Mouse (Mus musculus) heart, postnatal 0 days (tissue): ENCODE results near the gene Senp3. TPM values are rescaled to one million over a fixed set of nuclear protein-coding genes. Genes with fewer than 3 reads are reported as not detected.

ENCODE experiments used
- ATAC-seq: fragments of 200-750 bp; cut with Nextera tagmentation; 2 replicates; pipeline ENCODE4 v1.8.0; 2017; ENCODE audit warnings: low read depth, moderate number of reproducible peaks, moderate library complexity; ENCODE audit not compliant: insufficient read depth
- DNase-seq: peaks from one replicate; pipeline ENCODE4 v3.0.0-alpha.2; 2016; ENCODE audit warnings: low spot score
- H3K27ac ChIP-seq: fragments of 300-500 bp; sonication (generic); 2 replicates; pipeline ENCODE4 v1.5.1; 2014; ENCODE audit warnings: low read depth, mild to moderate bottlenecking
- H3K27me3 ChIP-seq: fragments of 300-500 bp; sonication (generic); 2 replicates; pipeline ENCODE4 v1.6.1; 2014; ENCODE audit warnings: low read length, mixed read lengths; ENCODE audit not compliant: control insufficient read depth, insufficient read depth
- H3K36me3 ChIP-seq: fragments of 300-500 bp; sonication (generic); replicated peaks from 2 replicates; pipeline ENCODE4 v1.6.1; 2014; ENCODE audit warnings: low read length, mixed read lengths; ENCODE audit not compliant: control insufficient read depth, insufficient read depth
- H3K4me1 ChIP-seq: fragments of 300-500 bp; sonication (generic); 2 replicates; pipeline ENCODE4 v1.6.1; 2014; ENCODE audit warnings: antibody characterized with exemption; ENCODE audit not compliant: control insufficient read depth, insufficient read depth
- H3K4me2 ChIP-seq: fragments of 300-500 bp; sonication (generic); 2 replicates; pipeline ENCODE4 v1.6.1; 2014; ENCODE audit warnings: low read depth, mild to moderate bottlenecking, low read length, moderate library complexity
- H3K4me3 ChIP-seq: fragments of 300-500 bp; sonication (generic); 2 replicates; pipeline ENCODE4 v1.5.1; 2014; ENCODE audit warnings: low read depth, low read length
- H3K9ac ChIP-seq: fragments of 300-500 bp; sonication (generic); replicated peaks from 2 replicates; pipeline ENCODE4 v1.6.1; 2014; ENCODE audit warnings: low read depth, low read length, mixed read lengths
- H3K9me3 ChIP-seq: fragments of 300-500 bp; sonication (generic); replicated peaks from 2 replicates; pipeline ENCODE4 v1.6.1; 2016; ENCODE audit warnings: low read length; ENCODE audit not compliant: control insufficient read depth
- CTCF ChIP-seq: IDR thresholded peaks from 2 replicates; pipeline ENCODE4 v1.5.1; 2016; ENCODE audit warnings: antibody characterized with exemption, control low read depth, low read depth
- EP300 ChIP-seq: IDR thresholded peaks from 2 replicates; pipeline ENCODE4 v1.6.1; 2016; ENCODE audit warnings: antibody characterized with exemption, low read depth
- WGBS: fragments of 180-500 bp; shearing (Covaris S2); extraction: QIAGEN DNeasy Blood & Tissue Kit; methylation state at CpG from one replicate; pipeline ENCODE4 v1.1.7; 2014; 5-methylcytosine and 5-hydroxymethylcytosine counted together
- polyA plus RNA-seq: library from polyadenylated mRNA; unstranded; fragments of >200 nt; fragmentation: Nextera tagmentation; extraction: Ambion mirVana; gene quantifications from 2 replicates; pipeline ENCODE4 v1.2.1, GENCODE M21; 2015
- total RNA-seq: library from RNA; depleted of rRNA; stranded (reverse); fragments of >200 nt; gene quantifications from 2 replicates; pipeline ENCODE4 v1.2.3, GENCODE M21; 2014; ENCODE audit warnings: low replicate concordance

Gene Senp3
- total and polyA plus RNA-seq, 2 experiments from 2014 or later = 32.6 to 39.7 TPM

GRCm38 (mm10) chr11:69662213-69662966, 19.5 kb downstream of the Senp3 start, which contains the start of gene Mpdu1:
Gene Mpdu1 (minus strand): TSS chr11:69662642.
- peak; percentile 27; the same call in 1 of the 2 replicates for TF ChIP-seq EP300
- TF ChIP-seq CTCF = peak; percentile 45
- Histone ChIP-seq H3K27me3 (no peaks in the 10 kb centered on the region), H3K27ac (peak within 1 kb of the TSS; percentile 97), H3K4me1 (peaks cover 14% of the 10 kb centered on the region), H3K36me3 (peaks cover 51% of the 10 kb centered on the region), H3K9me3 (no peaks in the 10 kb centered on the region), H3K4me3 (peak within 1 kb of the TSS; percentile 52), H3K4me2 (peak within 1 kb of the TSS; percentile 61), H3K9ac (peak within 1 kb of the TSS; percentile 58)
- under 1% methylated on average over 48 of the region's 48 CpGs for WGBS
- DNase-seq (peak; percentile 96), ATAC-seq (peak; percentile 97)

- H3K4me2 ChIP-seq = peak overlapping the region; percentile 61
- H3K36me3 ChIP-seq = peaks cover 53% of the 10 kb centered on the region
- H3K9ac ChIP-seq = peak overlapping the region; percentile 58
- no peak for DNase-seq
- no peaks in the 10 kb centered on the region for H3K27me3 ChIP-seq
- WGBS = 58% methylated on average over 3 of the region's 3 CpGs
- no peaks in the 10 kb centered on the region for H3K9me3 ChIP-seq
- H3K4me3 ChIP-seq = peak overlapping the region; percentile 52
- peak overlapping the region; percentile 97 for H3K27ac ChIP-seq
- no peak for ATAC-seq
- peaks cover 14% of the 10 kb centered on the region for H3K4me1 ChIP-seq
- TF ChIP-seq EP300 (no peak), CTCF (no peak)
These were observed 20.5 kb downstream of the Senp3 start for GRCm38 (mm10) chr11:69661221-69661881.

- no peak for DNase-seq
- Histone ChIP-seq H3K36me3 (peaks cover 46% of the 10 kb centered on the region), H3K4me3 (no peak overlapping the region), H3K27me3 (no peaks in the 10 kb centered on the region), H3K4me1 (0 out of 2 replicates have a peak, but pooled peaks cover 7% of the 10 kb centered on the region), H3K27ac (no peak overlapping the region), H3K9me3 (no peaks in the 10 kb centered on the region), H3K9ac (no peak overlapping the region), H3K4me2 (no peak overlapping the region)
- TF ChIP-seq EP300 = no peak
- no peak for TF ChIP-seq CTCF
- no peak for ATAC-seq
- 82% methylated on average over 15 of the region's 15 CpGs for WGBS
These were observed 24.4 kb downstream of the Senp3 start for GRCm38 (mm10) chr11:69657462-69657881.

GRCm38 (mm10) chr11:69656617-69657461, 25.0 kb downstream of the Senp3 start:
- no peak overlapping the region for H3K4me2 ChIP-seq
- H3K36me3 ChIP-seq = peaks cover 52% of the 10 kb centered on the region
- H3K9ac ChIP-seq = no peak overlapping the region
- peak; percentile 55 for DNase-seq
- 75% methylated on average over 10 of the region's 10 CpGs for WGBS
- H3K9me3 ChIP-seq = no peaks in the 10 kb centered on the region
- no peaks in the 10 kb centered on the region for H3K27me3 ChIP-seq
- peak; percentile 79 for TF ChIP-seq CTCF
- TF ChIP-seq EP300 = no peak
- H3K27ac ChIP-seq = no peak overlapping the region
- 0 out of 2 replicates have a peak, but pooled peaks cover 7% of the 10 kb centered on the region for H3K4me1 ChIP-seq
- H3K4me3 ChIP-seq = no peak overlapping the region
- no peak for ATAC-seq

- Histone ChIP-seq H3K36me3 (peaks cover 60% of the 10 kb centered on the region), H3K9me3 (no peaks in the 10 kb centered on the region), H3K4me2 (no peak overlapping the region), H3K4me1 (no peaks in the 10 kb centered on the region), H3K4me3 (no peak overlapping the region), H3K27ac (no peak overlapping the region), H3K9ac (no peak overlapping the region), H3K27me3 (no peaks in the 10 kb centered on the region)
- TF ChIP-seq CTCF (no peak), EP300 (no peak)
- 66% methylated on average over 5 of the region's 5 CpGs for WGBS
- DNase-seq = no peak
- 0 out of 2 replicates have a peak, but pooled peaks have one; percentile 4 for ATAC-seq
These were observed 25.8 kb downstream of the Senp3 start for GRCm38 (mm10) chr11:69656065-69656455.
